Mouse (Mus musculus) thymus, postnatal 4 days (tissue): ENCODE data around the gene Kcnb1.

Experiments
- DNase-seq: peaks from one replicate; pipeline ENCODE4 v3.0.0; 2021

Gene Kcnb1

GRCm38 (mm10) chr2:167203505-167204166 lies 13.7 kb upstream of the Kcnb1 start:
- no peak for DNase-seq

DNA sequence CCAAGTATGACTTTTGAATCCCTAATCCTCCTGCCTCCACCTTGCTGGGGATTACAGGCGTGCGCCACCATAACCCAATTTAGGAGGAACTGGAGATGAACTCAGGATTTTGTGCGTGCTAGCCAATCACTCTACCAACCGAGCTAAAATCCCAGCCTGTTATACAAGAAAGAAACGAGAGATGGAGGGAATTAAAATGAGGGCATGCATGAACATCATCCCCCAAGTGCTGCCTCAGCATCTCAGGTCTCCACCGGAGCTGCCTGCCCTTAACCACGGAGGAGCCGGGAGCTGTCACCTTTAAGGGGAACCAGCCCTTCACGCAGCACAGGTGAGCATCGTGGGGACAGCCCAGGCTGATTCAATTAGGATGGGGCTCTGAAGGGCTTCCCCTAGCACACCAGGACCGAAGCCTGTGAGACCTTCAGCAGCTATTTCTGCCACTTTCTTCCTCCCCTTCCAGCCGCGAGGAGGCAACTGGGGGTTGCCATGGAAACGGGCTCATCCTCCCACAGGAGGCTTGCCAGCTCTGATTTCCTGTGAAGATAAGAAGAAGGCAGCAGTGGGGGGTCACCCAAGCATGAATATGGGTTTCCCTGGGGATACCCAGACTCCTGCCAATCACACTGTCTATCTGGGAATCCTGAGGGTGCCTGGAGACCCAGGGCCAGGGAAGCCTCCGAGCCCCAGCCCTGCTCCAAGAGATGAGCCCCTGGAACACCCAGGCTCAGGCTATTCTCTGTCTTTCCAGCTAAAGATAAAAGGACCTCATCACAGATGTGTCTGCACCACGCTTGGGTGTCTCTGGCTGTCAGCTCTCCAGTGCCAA lies 11.7 kb upstream of the Kcnb1 start:
- peak; percentile 39 for DNase-seq

- no peak for DNase-seq
Observed at GRCm38 (mm10) chr2:167198660-167199427, 8.9 kb upstream of the Kcnb1 start.

- no peak for DNase-seq
Observed at GRCm38 (mm10) chr2:167193361-167193760, 3.4 kb upstream of the Kcnb1 start.

- DNase-seq, result peak; percentile 13
Observed at GRCm38 (mm10) chr2:167189291-167190075, 472 bp downstream of the Kcnb1 start.

- peak; percentile 80 for DNase-seq
Observed at GRCm38 (mm10) chr2:167188315-167189207, 1.4 kb downstream of the Kcnb1 start.

DNA sequence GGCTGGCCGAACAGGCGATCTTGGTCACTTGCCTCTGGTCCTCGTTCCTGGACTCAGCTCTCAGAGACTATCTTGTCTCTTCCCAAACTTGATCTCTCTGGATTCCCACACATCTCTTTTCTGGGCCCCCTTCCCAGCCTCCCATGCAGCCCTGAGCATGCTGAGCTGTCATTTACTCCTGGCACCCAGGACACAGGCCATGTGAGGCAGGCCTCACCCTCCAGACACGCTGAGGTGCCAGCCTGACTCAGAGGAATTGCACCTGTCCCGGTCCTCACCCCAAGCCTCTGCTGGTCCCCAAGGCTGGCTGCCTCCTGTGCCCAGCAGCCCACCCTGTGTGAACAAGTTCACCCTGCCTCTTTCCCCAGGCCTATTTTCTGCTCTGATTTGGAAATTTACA lies 2.8 kb downstream of the Kcnb1 start:
- no peak for DNase-seq

GRCm38 (mm10) chr2:167186544-167186943 lies 3.4 kb downstream of the Kcnb1 start:
- no peak for DNase-seq

DNA sequence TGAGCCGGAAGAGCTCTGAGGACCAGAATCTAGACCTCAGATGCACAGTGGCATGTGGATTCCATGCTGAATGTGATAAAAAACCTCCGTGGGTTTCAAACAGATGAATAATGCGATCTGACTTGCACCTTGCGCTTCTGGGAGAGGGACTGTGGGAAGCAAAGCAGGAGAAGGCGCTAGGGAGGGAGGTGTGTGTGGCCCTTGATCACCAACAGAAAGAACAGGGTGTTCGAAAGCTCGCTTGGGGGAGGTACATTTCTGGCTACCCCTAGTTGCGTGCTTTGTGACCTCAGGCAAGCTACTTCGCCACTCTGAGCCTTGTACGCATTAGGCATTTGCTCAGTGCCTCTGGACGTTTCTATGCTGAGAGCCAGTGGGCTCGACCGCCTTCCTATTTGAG lies 4.0 kb downstream of the Kcnb1 start:
- no peak for DNase-seq

DNA sequence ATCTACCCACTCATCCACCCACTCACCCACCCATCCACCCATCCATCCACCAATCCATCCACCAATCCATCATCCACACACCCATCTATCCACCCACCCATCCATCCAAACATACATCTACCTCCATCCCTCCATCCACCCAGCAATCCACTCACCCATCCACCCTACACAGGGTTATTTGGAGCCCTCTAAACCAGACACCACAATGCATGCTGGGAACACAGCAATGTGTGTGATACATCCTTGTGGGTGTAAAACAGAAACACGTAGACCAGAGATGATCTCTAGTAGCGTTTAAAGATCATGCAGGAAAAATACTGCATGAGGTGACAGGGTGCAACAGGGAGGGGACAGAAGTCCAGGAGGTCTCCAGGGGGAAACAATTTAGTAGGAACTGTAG lies 4.5 kb downstream of the Kcnb1 start:
- no peak for DNase-seq

DNA sequence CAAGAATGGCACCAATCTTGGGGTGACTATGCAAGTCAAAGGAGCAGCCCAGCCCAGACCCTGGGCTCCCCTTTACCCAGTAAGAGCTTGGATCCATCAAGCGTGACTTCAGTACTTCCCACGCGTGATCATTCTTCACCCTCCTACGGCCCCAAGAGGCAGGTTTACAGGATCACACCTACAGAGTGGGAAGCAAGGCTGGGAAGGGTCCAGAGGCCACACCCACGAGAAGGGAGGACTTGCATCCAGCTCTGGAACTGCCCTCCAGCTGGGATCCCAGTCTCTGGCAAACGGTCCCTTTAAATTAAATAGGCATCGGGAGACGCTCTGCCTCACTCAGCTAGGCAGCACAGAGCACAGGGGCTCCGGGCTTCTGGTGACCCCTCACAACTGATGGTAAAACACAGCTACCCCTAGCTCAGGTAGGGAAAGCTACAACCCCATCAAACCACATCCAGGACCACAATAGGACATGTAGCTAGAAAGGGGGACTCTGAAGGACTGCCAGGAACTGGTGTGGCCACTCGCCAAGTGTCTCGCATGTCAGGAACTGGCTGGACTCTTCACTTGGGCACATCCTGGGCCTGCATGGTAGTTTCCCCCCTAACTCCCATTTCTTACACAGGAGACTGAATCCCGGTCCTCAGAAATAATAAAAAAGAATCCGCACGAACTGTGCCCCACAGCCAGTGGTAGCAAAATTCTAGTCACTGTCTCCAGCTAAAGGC lies 8.1 kb downstream of the Kcnb1 start:
- DNase-seq, result no peak

DNA sequence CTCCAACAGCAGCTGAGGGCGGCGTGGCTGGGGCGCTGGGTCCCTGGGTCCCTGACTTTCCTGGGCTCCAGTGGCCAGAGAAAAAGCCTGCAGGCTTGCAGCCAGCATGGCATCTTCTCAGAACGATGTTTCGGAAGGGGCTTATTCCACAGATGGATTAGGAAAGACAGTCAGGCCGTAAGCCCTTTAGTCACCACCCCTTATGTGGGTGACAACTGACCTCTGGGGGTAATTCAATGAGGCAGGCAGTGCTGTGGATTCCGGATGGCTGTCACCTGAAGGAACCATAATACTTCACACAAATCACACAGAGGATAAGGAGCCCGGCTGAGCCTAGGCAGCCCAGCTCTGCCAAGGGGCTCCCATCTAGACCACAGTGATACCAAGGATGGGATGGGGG lies 8.9 kb downstream of the Kcnb1 start:
- DNase-seq, result no peak

DNA sequence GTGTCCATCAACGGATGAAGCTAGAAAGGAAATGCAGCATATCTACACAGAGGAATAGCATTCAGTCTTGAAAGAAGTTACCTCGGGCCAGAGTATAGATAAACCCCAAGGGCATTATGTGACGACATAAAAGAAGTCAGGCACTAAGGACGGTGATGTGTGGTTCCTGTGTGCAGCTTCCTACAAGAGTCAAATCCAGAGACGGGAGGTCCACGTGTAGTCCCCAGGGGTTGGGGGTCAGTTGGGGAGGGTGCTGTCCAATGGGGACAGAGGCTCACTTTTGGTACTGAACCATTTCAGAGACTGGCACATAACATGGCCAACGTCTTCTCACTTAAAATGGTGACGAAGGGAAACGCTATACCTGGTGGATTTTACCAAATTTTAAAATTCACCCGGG lies 10.7 kb downstream of the Kcnb1 start:
- DNase-seq, result no peak

DNA sequence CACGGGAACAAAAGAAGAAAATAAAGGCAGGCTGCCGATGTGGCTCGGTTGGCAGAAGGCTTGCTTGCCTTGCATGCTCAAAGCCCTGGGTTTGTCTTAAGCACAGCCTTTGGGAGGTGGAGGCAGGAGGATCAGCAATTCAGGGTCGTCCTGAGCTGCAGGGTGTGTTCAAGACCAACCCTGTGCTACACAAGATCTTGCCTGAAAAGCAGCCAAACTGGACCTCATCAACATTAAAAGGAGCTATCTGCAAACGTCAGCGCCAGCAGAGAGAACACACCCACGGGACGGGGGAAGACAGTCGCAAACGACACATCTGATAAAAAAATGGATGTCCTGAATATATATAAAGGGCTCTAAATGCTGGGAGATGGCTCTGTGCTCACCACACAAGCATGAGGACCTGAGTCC lies 12.7 kb downstream of the Kcnb1 start:
- DNase-seq, result no peak

DNA sequence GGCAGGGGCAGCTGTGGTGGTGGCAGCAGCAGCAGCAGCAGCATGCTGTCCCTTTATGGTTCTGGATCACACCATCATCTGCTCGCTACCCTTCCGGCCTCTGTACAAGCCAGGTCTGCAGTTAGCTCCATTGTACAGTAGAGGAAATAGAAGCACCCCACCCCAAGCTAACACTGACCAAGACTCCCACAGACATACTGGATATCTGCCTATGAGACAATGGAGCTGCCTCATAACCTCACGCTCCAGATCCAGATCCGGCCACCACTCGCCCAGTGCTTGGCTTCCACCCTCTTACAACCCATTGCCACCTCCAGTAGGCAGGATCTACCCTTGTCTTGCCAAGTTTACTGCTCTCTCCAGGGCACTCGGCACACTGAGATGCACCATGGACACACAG lies 14.7 kb downstream of the Kcnb1 start:
- no peak for DNase-seq

DNA sequence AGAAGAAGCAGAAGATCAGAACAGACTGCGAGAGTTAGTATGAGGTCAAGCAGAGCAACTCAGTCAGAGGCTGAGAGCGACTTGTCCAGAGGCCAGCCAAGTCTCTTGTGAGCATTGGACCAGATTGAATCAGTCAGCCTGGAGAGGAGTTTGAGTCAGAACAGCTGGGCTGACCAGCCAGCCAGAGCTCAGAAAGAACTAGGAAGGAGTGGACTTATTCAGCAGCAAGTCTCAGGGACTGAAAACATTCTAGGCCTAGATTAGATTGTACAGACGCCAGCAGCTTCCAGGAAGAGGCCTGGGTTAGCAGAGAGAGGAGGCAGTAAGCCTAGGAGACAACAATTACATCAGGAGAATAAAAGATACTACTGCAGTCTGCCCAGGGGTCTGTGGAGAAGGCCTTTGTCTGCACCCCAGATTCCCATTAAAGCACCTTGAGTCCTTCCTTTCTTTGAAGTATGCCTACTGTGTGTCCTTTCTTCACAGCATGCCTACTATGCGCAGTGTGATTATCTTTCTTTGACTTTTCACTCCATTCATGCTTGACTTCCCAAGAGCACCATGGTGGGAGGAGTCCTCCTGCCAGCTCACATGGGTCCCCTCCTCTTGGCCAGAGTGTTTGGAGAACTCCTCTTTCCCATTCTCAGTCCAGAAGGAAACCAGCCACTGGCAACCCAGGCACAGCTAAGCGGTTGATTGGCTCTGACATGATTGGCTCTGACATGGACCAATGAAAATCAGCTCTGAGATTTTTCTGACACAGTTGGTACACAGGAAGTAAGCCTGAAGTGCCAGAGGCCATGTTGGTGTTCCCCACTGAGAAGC lies 16.7 kb downstream of the Kcnb1 start:
- DNase-seq, result no peak

DNA sequence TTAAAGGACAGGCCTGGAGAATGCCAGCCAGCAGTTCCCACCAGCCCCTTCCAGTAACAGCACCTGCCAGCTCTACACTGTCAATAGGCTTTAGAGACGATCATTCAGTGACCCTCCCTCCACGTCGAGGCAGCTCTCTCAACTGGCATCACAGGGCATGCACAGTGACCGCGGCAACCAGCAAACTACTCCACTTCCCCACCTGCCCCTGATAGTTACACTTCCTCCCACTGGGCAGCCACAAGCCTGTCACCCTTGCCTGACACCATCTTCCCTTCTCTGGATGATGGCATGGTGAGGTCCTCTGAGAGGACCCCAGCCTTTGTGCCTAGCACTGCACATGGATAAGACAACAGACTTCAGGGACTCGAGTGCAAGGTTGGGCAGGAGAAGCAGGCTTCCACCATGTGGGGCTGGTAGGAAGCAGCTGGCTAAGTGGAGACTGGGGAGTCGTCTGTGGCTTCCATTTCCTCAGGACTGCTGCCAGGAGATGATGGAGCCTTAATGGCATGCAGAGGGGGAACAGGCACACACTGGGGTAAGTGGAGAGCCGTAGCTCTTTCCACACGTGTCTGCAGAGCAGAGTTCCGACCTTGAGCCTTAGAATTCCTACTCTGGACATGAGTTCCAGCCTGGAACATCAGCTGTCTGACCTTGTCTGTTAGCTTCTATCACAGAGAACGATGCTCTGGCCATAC lies 22.3 kb downstream of the Kcnb1 start:
- DNase-seq, result no peak

DNA sequence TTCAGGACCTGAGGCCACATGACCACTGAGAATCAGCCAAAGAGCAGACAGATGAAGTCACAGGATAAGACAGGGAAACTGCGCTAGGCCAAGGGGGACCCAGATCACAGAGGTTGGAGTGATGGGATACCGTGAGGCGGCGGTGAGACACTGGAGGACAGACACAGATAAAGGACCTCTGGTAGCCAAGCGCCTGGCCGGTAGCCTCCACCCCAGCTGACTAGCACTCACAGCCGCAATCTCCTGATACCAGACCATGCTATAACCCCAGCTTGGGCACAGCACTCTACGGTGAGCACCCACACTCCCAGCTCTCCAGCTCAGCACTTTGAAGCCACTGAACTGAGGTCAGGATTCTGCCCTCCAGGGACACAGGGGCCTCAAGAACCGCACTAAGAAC lies 26.4 kb downstream of the Kcnb1 start:
- no peak for DNase-seq

GRCm38 (mm10) chr2:167163134-167163533 lies 26.8 kb downstream of the Kcnb1 start:
- no peak for DNase-seq
